Mouse (Mus musculus) c-Kit-negative CD71-positive TER-119-positive erythroid progenitor cells, embryonic 14.5 days (primary cell): ENCODE results near the gene Col5a1.

ENCODE experiments used
- DNase-seq: peaks from one replicate; pipeline ENCODE4 v3.0.0-alpha.2; 2013; ENCODE audit warnings: low read depth, low spot score

Col5a1 gene

DNA sequence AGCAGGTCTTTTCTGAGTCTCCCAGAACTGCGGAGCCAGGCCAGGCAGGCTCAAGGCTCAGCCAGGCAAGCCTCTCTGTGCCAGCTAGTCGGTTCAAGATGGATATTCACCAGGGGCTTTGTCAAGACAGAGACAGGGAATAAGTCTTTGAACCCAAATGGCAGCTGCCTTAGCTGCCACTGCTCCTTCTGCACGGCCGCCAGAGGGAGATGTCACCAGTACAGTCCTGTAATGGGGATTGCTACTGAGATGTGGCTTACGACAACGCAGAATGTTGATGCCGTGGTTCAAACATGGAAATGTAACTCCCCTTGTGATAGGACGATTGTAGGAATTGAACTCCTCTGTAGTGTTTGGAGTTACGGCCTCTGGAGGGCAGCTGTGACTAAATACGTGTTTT lies 199.9 kb downstream of the Col5a1 start:
- DNase-seq, result no peak

DNA sequence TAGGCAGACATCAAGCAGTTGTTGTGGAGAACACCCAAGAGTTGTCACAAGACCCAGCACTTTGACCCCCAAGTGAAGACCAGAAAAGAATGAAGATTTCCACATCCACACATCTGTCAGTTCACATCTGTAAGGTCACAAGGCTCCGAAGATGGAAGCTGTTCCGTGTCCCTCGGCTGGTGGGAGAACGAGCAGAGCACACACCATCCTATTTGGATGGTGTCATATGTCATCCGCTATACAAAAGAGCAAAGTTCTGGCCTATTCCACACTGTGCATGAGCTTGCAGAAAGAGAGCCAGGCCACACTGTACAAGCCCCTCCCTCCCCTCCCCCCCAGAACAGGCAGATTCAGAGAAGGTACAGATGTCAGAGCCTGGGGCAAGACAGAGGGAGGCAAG lies 202.9 kb downstream of the Col5a1 start:
- no peak for DNase-seq
